Mouse (Mus musculus) CH12.LX (cell line): Measurements from ENCODE around the gene Mrm1. TPM values are rescaled to one million over a fixed set of nuclear protein-coding genes. Genes with fewer than 3 reads are reported as not detected.

ENCODE experiments used
- DNase-seq: peaks from one replicate; pipeline ENCODE4 v3.0.0-alpha.2; 2013; ENCODE audit errors: extremely low read depth
- H3K27ac ChIP-seq: 2 replicates; pipeline ENCODE4 v1.5.1; 2012; ENCODE audit warnings: low read depth, mild to moderate bottlenecking, control low read depth, moderate library complexity; ENCODE audit not compliant: insufficient read depth
- H3K27me3 ChIP-seq: replicated peaks from 2 replicates; pipeline ENCODE3; 2012; ENCODE audit warnings: inconsistent platforms
- H3K36me3 ChIP-seq, 2 experiments: replicated peaks in 1 of 2; 2 replicates each; pipeline versions ENCODE3 to v1.6.1; 2012; ENCODE audit warnings: inconsistent platforms in 1 of 2, low read length in 1 of 2, mild to moderate bottlenecking in 1 of 2, mixed read lengths in 1 of 2, moderate library complexity in 1 of 2; ENCODE audit not compliant: control insufficient read depth in 1 of 2, insufficient read depth in 1 of 2
- H3K4me1 ChIP-seq, 2 experiments: 2 replicates each; pipeline ENCODE4 v1.6.1; 2012; ENCODE audit warnings: inconsistent platforms in 1 of 2, moderate library complexity in 1 of 2; ENCODE audit not compliant: insufficient read depth in 2 of 2, control insufficient read depth in 1 of 2
- H3K4me2 ChIP-seq: 2 replicates; pipeline ENCODE4 v1.6.1; 2012; ENCODE audit warnings: low read depth, mild to moderate bottlenecking, control low read depth; ENCODE audit not compliant: poor library complexity, insufficient read depth, severe bottlenecking
- H3K4me3 ChIP-seq, 3 experiments: fragments of 150-350 bp in 1 of 3; sonication (generic) in 1 of 3; replicated peaks in 1 of 3; 2 replicates each; pipeline versions ENCODE3 to v1.5.1; 2011 to 2012; ENCODE audit warnings: low read depth in 2 of 3, low read length in 2 of 3, mild to moderate bottlenecking in 2 of 3, moderate library complexity in 2 of 3, control low read depth in 1 of 3, improper control_type of control experiment in 1 of 3, inconsistent platforms in 1 of 3, mixed read lengths in 1 of 3; ENCODE audit not compliant: poor library complexity in 1 of 3
- H3K79me2 ChIP-seq: replicated peaks from 2 replicates; pipeline ENCODE4 v1.6.1; 2012; ENCODE audit warnings: mild to moderate bottlenecking, moderate library complexity; ENCODE audit not compliant: control insufficient read depth, poor library complexity, insufficient read depth, severe bottlenecking; ENCODE audit errors: extremely low read depth
- H3K9ac ChIP-seq: 2 replicates; pipeline ENCODE4 v1.6.1; 2012; ENCODE audit warnings: low read depth, mild to moderate bottlenecking, control low read depth, moderate library complexity; ENCODE audit not compliant: insufficient read depth
- H3K9me3 ChIP-seq: replicated peaks from 2 replicates; pipeline ENCODE3; 2012; ENCODE audit warnings: low read length, inconsistent platforms, mixed read lengths
- BHLHE40 ChIP-seq: IDR thresholded peaks from 2 replicates; pipeline ENCODE4 v1.6.1; 2011; ENCODE audit warnings: mild to moderate bottlenecking, low read depth, low read length, improper control_type of control experiment
- CHD2 ChIP-seq: IDR thresholded peaks from 2 replicates; pipeline ENCODE4 v1.6.1; 2011; ENCODE audit warnings: low read length, improper control_type of control experiment
- CTCF ChIP-seq, 2 experiments: IDR thresholded peaks in 1 of 2; conservative IDR thresholded peaks in 1 of 2; 2 replicates each; pipeline ENCODE4 v1.5.1; 2011 to 2012; ENCODE audit warnings: low read depth in 2 of 2, low read length in 2 of 2, improper control_type of control experiment in 1 of 2, inconsistent platforms in 1 of 2, mild to moderate bottlenecking in 1 of 2, moderate library complexity in 1 of 2
- ELF1 ChIP-seq: IDR thresholded peaks from 2 replicates; pipeline ENCODE4 v1.6.1; 2014; ENCODE audit warnings: low read depth, mild to moderate bottlenecking, inconsistent platforms, low read length, improper control_type of control experiment
- EP300 ChIP-seq: IDR thresholded peaks from 2 replicates; pipeline ENCODE4 v1.6.1; 2011; ENCODE audit warnings: low read length, improper control_type of control experiment
- ETS1 ChIP-seq: conservative IDR thresholded peaks from 2 replicates; pipeline ENCODE4 v1.6.1; 2012; ENCODE audit warnings: low read depth, mild to moderate bottlenecking, inconsistent platforms, low read length, improper control_type of control experiment, moderate library complexity
- HCFC1 ChIP-seq: IDR thresholded peaks from 2 replicates; pipeline ENCODE4 v1.6.1; 2012; ENCODE audit warnings: low read depth, mild to moderate bottlenecking, inconsistent platforms, low read length, improper control_type of control experiment
- IRF4 ChIP-seq: IDR thresholded peaks from 2 replicates; pipeline ENCODE4 v1.6.1; 2014; ENCODE audit warnings: low read depth, mild to moderate bottlenecking, inconsistent platforms, low read length, improper control_type of control experiment
- MAFK ChIP-seq: IDR thresholded peaks from 2 replicates; pipeline ENCODE4 v1.6.1; 2011; ENCODE audit warnings: low read length, improper control_type of control experiment; ENCODE audit not compliant: insufficient replicate concordance
- MAZ ChIP-seq: IDR thresholded peaks from 2 replicates; pipeline ENCODE4 v1.6.1; 2012; ENCODE audit warnings: low read depth, mild to moderate bottlenecking, inconsistent platforms, low read length, improper control_type of control experiment, moderate library complexity
- MEF2A ChIP-seq: IDR thresholded peaks from 2 replicates; pipeline ENCODE4 v1.6.1; 2014; ENCODE audit warnings: low read depth, mild to moderate bottlenecking, inconsistent platforms, low read length, improper control_type of control experiment, borderline replicate concordance
- MXI1 ChIP-seq: IDR thresholded peaks from 2 replicates; pipeline ENCODE4 v1.6.1; 2011; ENCODE audit warnings: mild to moderate bottlenecking, low read depth, low read length, improper control_type of control experiment
- MYC ChIP-seq: IDR thresholded peaks from 2 replicates; pipeline ENCODE4 v1.6.1; 2011; ENCODE audit warnings: low read depth, mild to moderate bottlenecking, improper control_type of control experiment, low read length
- NELFE ChIP-seq: IDR thresholded peaks from 2 replicates; pipeline ENCODE4 v1.6.1; 2011; ENCODE audit warnings: low read depth, low read length, improper control_type of control experiment
- NRF1 ChIP-seq: IDR thresholded peaks from 2 replicates; pipeline ENCODE4 v1.6.1; 2014; ENCODE audit warnings: low read depth, mild to moderate bottlenecking, inconsistent platforms, low read length, improper control_type of control experiment, moderate library complexity
- RAD21 ChIP-seq: IDR thresholded peaks from 2 replicates; pipeline ENCODE4 v1.6.1; 2011; ENCODE audit warnings: low read depth, mild to moderate bottlenecking, low read length, improper control_type of control experiment, moderate library complexity
- SMC3 ChIP-seq: IDR thresholded peaks from 2 replicates; pipeline ENCODE4 v1.6.1; 2011; ENCODE audit warnings: low read depth, low read length, improper control_type of control experiment
- TBP ChIP-seq: conservative IDR thresholded peaks from 2 replicates; pipeline ENCODE4 v1.6.1; 2011; ENCODE audit warnings: low read depth, low read length, improper control_type of control experiment
- TCF12 ChIP-seq: IDR thresholded peaks from 2 replicates; pipeline ENCODE4 v1.6.1; 2014; ENCODE audit warnings: low read depth, mild to moderate bottlenecking, inconsistent platforms, low read length, improper control_type of control experiment
- USF1 ChIP-seq: IDR thresholded peaks from 2 replicates; pipeline ENCODE4 v1.6.1; 2014; ENCODE audit warnings: low read depth, mild to moderate bottlenecking, inconsistent platforms, low read length, improper control_type of control experiment
- ZC3H11A ChIP-seq: IDR thresholded peaks from 2 replicates; pipeline ENCODE4 v1.6.1; 2012; ENCODE audit warnings: low read depth, mild to moderate bottlenecking, inconsistent platforms, low read length, improper control_type of control experiment
- ZKSCAN1 ChIP-seq: IDR thresholded peaks from 2 replicates; pipeline ENCODE4 v1.6.1; 2012; ENCODE audit warnings: low read depth, inconsistent platforms, low read length, improper control_type of control experiment, borderline replicate concordance
- dilution Hi-C: fragments of 300-500 bp; cut with MboI; formaldehyde crosslinking; loops from 2 replicates; pipeline ENCODE4 v1.14.3; 2020; ENCODE audit warnings: low sequenced_read_pairs; ENCODE audit not compliant: extremely low pct_unique_long_range_greater_than_20kb, extremely low pct_ligation_motif_present
- in situ Hi-C: fragments of 300-500 bp; cut with MboI; formaldehyde crosslinking; loops from 3 replicates; pipeline ENCODE4 v1.14.3; 2019; ENCODE audit warnings: low sequenced_read_pairs, low pct_ligation_motif_present, low pct_unique_long_range_greater_than_20kb, mixed read lengths
- polyA plus RNA-seq: library from polyadenylated mRNA; unstranded; fragments of >175 nt; gene quantifications from 2 replicates; pipeline ENCODE4 v1.2.1, GENCODE M21; 2012; ENCODE audit warnings: low read depth; ENCODE audit not compliant: insufficient read length
- total RNA-seq, 2 experiments: library from RNA; depleted of rRNA; stranded (reverse); fragments of 300-350 nt in 1 of 2; fragments of >200 nt in 1 of 2; gene quantifications; 2 replicates each; pipeline ENCODE4 v1.2.3; 2012 to 2014

Gene Mrm1
- total and polyA plus RNA-seq, 3 experiments = 11.1 to 27.8 (median 16.1) TPM

DNA sequence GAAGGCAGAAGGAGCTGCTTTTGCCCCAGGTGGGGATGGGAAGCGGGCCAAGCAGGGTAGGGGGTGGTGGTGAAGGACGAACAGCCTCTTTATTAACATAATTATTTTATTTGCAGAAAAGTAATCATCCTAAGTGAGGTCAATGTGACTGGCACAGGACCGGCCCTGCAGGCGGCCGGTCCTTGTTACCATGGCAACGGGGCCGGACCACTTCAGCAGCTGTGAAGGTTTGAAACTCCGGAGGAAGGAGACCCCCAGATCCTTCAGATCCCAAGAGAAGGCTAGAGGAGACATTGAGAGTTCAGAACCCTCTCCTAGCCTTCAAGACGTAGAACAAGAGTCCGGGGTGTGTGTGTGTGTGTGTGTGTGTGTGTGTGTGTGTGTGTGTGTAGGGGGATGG is 22.3 kb downstream of the Mrm1 start:
- Histone ChIP-seq H3K4me2 (no peak overlapping the region), H3K27ac (no peak overlapping the region), H3K36me3 (no peaks in the 10 kb centered on the region), H3K27me3 (peaks cover 63% of the 10 kb centered on the region), H3K9ac (no peak overlapping the region), H3K79me2 (no peaks in the 10 kb centered on the region)
- in situ Hi-C loops = loop anchor here (5.0 kb wide), 1 partner anchor 375 kb away; no protein-coding TSS in a partner anchor
- DNase-seq = no peak
- TF ChIP-seq MXI1 (no peak), RAD21 (no peak), ELF1 (no peak), NELFE (no peak), BHLHE40 (no peak), EP300 (no peak), MAZ (no peak), MAFK (no peak), TBP (no peak), ZKSCAN1 (no peak), NRF1 (no peak), CTCF (conservative IDR thresholded peaks at IDR 0.05 in 1 of 2, IDR thresholded peaks at IDR 0.05 in 1 of 2; ENCODE audit: low read depth in 2 of 2, low read length in 2 of 2) (no peak), ETS1 (no peak), MYC (no peak), IRF4 (no peak)
- TF ChIP-seq, all 38 proteins: peak for 0
- dilution Hi-C loops = no loop called here
- H3K9me3 ChIP-seq = peaks cover 4% of the 10 kb centered on the region
- no peak overlapping the region for H3K4me3 ChIP-seq
- peaks cover 0 to 9% of the 10 kb centered on the region in 2 experiments; a peak in 2 of 4 replicates for H3K4me1 ChIP-seq

DNA sequence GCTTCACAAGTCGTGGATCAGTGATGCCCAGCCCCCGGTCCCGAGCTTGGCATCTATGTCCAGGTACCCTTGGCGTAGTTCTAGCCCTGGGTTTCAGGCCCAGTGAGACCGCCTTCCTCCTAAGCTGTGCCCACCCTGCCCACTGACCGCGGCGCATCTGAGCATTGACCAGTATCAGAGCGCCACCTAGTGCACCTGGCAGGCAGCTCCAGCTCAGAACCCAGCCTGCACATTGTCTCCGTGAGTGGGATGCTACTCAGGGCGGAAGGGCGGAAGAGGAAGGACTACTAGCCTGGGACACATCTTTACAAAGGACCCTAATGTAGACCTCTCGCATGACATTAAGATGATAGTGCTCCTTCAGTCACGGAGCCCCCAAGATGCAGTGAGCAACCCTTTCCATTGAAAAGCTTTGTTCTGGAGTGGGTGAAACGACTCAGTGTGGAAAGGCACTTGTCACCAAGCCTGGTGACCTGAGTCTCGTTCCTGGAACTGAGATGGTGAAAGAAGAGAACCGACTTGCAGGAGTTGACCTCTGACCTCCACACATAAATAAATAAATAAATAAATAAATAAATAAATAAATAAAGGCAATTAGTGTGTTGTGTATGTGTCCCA is 24.7 kb downstream of the Mrm1 start:
- H3K4me3 ChIP-seq = peak overlapping the region in 2 of 3 experiments; percentile 15 to 34
- H3K27ac ChIP-seq = no peak overlapping the region
- dilution Hi-C loops (no loop called here), in situ Hi-C loops (loop anchor here (5.0 kb wide), 1 partner anchor 372 kb away; no protein-coding TSS in a partner anchor)
- peak; percentile 59 for DNase-seq
- no peaks in the 10 kb centered on the region for H3K36me3 ChIP-seq
- peak overlapping the region; percentile 60 for H3K4me2 ChIP-seq
- TF ChIP-seq MYC = peak; percentile 20; the same call in 1 of the 2 replicates
- TF ChIP-seq HCFC1 = peak; percentile 37
- no peak for TF ChIP-seq USF1
- no peak for TF ChIP-seq CHD2
- TF ChIP-seq CTCF (conservative IDR thresholded peaks at IDR 0.05 in 1 of 2, IDR thresholded peaks at IDR 0.05 in 1 of 2; ENCODE audit: low read depth in 2 of 2, low read length in 2 of 2) = peak; percentile 64 to 98
- TF ChIP-seq TCF12 = 0 out of 2 replicates have a peak, but pooled peaks have one; percentile 38
- peak; percentile 58; the same call in 1 of the 2 replicates for TF ChIP-seq MEF2A
- TF ChIP-seq TBP = 0 out of 2 replicates have a peak, but pooled peaks have one; percentile 33
- 0 out of 2 replicates have a peak, but pooled peaks have one; percentile 22 for TF ChIP-seq ZC3H11A
- peak; percentile 88 for TF ChIP-seq SMC3
- TF ChIP-seq IRF4 = peak; percentile 54; the same call in 1 of the 2 replicates
- 0 out of 2 replicates have a peak, but pooled peaks have one; percentile 32 for TF ChIP-seq MAZ
- TF ChIP-seq NRF1 = peak; percentile 51; the same call in 1 of the 2 replicates
- no peak for TF ChIP-seq ZKSCAN1
- no peak for TF ChIP-seq NELFE
- peak; percentile 82 for TF ChIP-seq ELF1
- peak; percentile 97 for TF ChIP-seq RAD21
- H3K4me1 ChIP-seq = peaks cover 0 to 9% of the 10 kb centered on the region in 2 experiments; a peak in 2 of 4 replicates
- H3K9me3 ChIP-seq = peaks cover 4% of the 10 kb centered on the region
- H3K9ac ChIP-seq = no peak overlapping the region
- H3K27me3 ChIP-seq = peaks cover 74% of the 10 kb centered on the region
- no peaks in the 10 kb centered on the region for H3K79me2 ChIP-seq
